ENCODE assay signal across 12 mouse cellular contexts in the genomic region with DNA sequence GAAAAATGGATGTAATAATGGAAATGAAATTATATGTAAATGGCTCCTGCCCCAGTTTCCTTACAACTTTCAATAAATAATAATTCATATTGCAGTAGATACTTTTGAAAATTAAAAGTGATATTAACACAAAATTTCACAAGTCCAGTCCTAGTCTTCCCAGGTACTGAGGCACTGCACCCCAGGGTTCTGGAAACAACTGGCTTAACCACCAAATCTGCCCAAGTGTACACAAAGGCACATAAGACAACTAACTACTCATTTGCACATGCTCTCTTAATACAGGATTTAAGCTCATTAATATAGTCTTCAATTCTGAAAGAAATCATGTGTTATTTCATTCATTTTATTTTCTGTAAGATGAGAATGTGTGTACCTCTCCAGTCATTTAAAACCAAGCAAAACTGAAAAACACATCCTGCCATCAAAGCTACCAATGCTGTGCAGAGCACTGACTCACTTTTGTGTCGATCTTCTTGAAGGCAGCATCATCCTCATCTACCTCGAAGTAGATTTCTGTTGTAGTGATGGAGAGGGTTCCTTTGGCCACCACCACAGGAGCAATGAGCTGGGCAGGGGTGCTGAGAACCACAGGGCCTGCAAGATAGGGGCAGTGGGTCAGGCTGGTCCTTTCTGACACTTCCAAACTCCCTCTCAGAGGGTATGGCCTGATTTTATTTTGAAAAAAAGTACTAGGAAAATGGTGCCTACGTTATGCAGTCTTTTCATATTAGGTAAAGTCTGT. TPM values are rescaled to one million over a fixed set of nuclear protein-coding genes. Genes with fewer than 3 reads are reported as not detected.
DNase-seq lines count a peak whose midpoint lies in the region; ATAC-seq and TF ChIP-seq lines count a peak whose summit lies in the region.
"Had no signal": no experiment of that assay in that cellular context is flagged by ENCODE, and none has a peak within 500 bp of the region (broad histone marks: within the 10 kb centered on the region; RNA-seq: fewer than 3 reads in every experiment).

No protein-coding gene starts in this region.

- peak; percentile 10 for DNase-seq in kidney, postnatal 0 days (ENCODE audit: low spot score)
- DNase-seq in kidney, postnatal 14 days, result no peak
- DNase-seq in embryo, embryonic 11 days, result peak; percentile 40
- DNase-seq in limb, embryonic 10.5 days (ENCODE audit: low spot score), result no peak
- DNase-seq in frontal cortex, adult 2 months (ENCODE audit: extremely low spot score in 1 of 2, low spot score in 1 of 2), result no peak
- DNase-seq in spleen, postnatal 10 days (ENCODE audit: low spot score in 2 of 2), result no peak
- DNase-seq in thymus, adult 2 months, result no peak
- DNase-seq: gastrocnemius, postnatal 25 days; right cerebral cortex, postnatal 4 days had no signal

- H3K4me1 ChIP-seq in kidney, postnatal 0 days (replicated peaks; ENCODE audit: insufficient read depth, low read length), result 0 out of 2 replicates have a peak, but pooled peaks cover 12% of the 10 kb centered on the region
- peaks cover 36% of the 10 kb centered on the region for H3K4me1 ChIP-seq in limb, embryonic 10.5 days
- H3K4me1 ChIP-seq in neural tube, embryonic 14.5 days (ENCODE audit: control insufficient read depth, insufficient read depth, low read length), result peaks cover 11% of the 10 kb centered on the region
- H3K4me1 ChIP-seq in thymus, adult 2 months (replicated peaks; ENCODE audit: control insufficient read depth, insufficient read depth, low read length), result peaks cover 8% of the 10 kb centered on the region; the same call in 1 of the 2 replicates

- H3K27ac ChIP-seq in kidney, postnatal 0 days, result no peak overlapping the region
- peak overlapping the region; percentile 96 for H3K27ac ChIP-seq in limb, embryonic 10.5 days
- peak overlapping the region; percentile 95 for H3K27ac ChIP-seq in neural tube, embryonic 14.5 days (ENCODE audit: low read depth, low read length)
- H3K27ac ChIP-seq in thymus, adult 2 months (ENCODE audit: control insufficient read depth, insufficient read depth, low read length), result no peak overlapping the region
- H3K27ac ChIP-seq: liver, embryonic 15.5 days had no signal

- no peak for TF ChIP-seq CTCF in kidney, postnatal 0 days (IDR thresholded peaks at IDR 0.05; ENCODE audit: low read depth)
- no peak for TF ChIP-seq CTCF in thymus, adult 2 months (IDR thresholded peaks at IDR 0.05; ENCODE audit: borderline replicate concordance, control insufficient read depth, extremely low read depth, insufficient read depth, low read length, poor library complexity)

- WGBS in kidney, postnatal 0 days, result 53% methylated on average over 3 of the region's 3 CpGs
- 9% methylated on average over 3 of the region's 3 CpGs for WGBS in limb, embryonic 10.5 days
- WGBS in neural tube, embryonic 14.5 days, result 23% methylated on average over 3 of the region's 3 CpGs
- WGBS in thymus, adult 2 months, result 79% methylated on average over 3 of the region's 3 CpGs

- no peak for TF ChIP-seq POLR2A in thymus, adult 2 months (IDR thresholded peaks at IDR 0.05; ENCODE audit: control insufficient read depth, extremely low read depth, insufficient read depth, low read length, poor library complexity)

- H3K4me2 ChIP-seq in kidney, postnatal 0 days (ENCODE audit: low read length), result no peak overlapping the region
- peak overlapping the region; percentile 59 for H3K4me2 ChIP-seq in neural tube, embryonic 14.5 days (ENCODE audit: low read depth, low read length)
- H3K4me2 ChIP-seq: liver, embryonic 15.5 days had no signal

- no peak overlapping the region for H3K9ac ChIP-seq in kidney, postnatal 0 days (ENCODE audit: low read depth, low read length)
- H3K9ac ChIP-seq in neural tube, embryonic 14.5 days (replicated peaks; ENCODE audit: low read depth, low read length), result peak overlapping the region; percentile 59
- H3K9ac ChIP-seq: liver, embryonic 15.5 days had no signal

- H3K9me3 ChIP-seq in kidney, postnatal 0 days (replicated peaks; ENCODE audit: low read length), result no peaks in the 10 kb centered on the region
- H3K9me3 ChIP-seq in limb, embryonic 10.5 days (replicated peaks), result no peaks in the 10 kb centered on the region
- H3K9me3 ChIP-seq in neural tube, embryonic 14.5 days (ENCODE audit: control insufficient read depth, low read length), result no peaks in the 10 kb centered on the region
- H3K9me3 ChIP-seq: liver, embryonic 15.5 days had no signal

- no peak for ATAC-seq in kidney, postnatal 0 days (replicated peaks; ENCODE audit: low FRiP score, low read depth)
- no peak for ATAC-seq in neural tube, embryonic 14.5 days (ENCODE audit: low read depth)
- ATAC-seq: activated CD4-positive, CD25-positive, alpha-beta regulatory T cell, adult 4 months had no signal

- no peak overlapping the region for H3K4me3 ChIP-seq in kidney, postnatal 0 days (replicated peaks; ENCODE audit: low read depth, low read length)
- peak overlapping the region; percentile 67 for H3K4me3 ChIP-seq in limb, embryonic 10.5 days
- peak overlapping the region; percentile 34 for H3K4me3 ChIP-seq in neural tube, embryonic 14.5 days (ENCODE audit: low read depth, low read length)
- no peak overlapping the region for H3K4me3 ChIP-seq in thymus, adult 2 months (ENCODE audit: control insufficient read depth, insufficient read depth, low read length)

- peaks cover 44% of the 10 kb centered on the region for H3K27me3 ChIP-seq in kidney, postnatal 0 days (ENCODE audit: insufficient read depth, low read length)
- H3K27me3 ChIP-seq in limb, embryonic 10.5 days (ENCODE audit: low read depth, poor library complexity, severe bottlenecking), result peaks cover 19% of the 10 kb centered on the region
- 0 out of 2 replicates have a peak, but pooled peaks cover 2% of the 10 kb centered on the region for H3K27me3 ChIP-seq in neural tube, embryonic 14.5 days (ENCODE audit: control insufficient read depth, insufficient read depth, low read length)
- H3K27me3 ChIP-seq in thymus, adult 2 months (ENCODE audit: control insufficient read depth, insufficient read depth, low read length), result peaks cover 29% of the 10 kb centered on the region

- H3K36me3 ChIP-seq in kidney, postnatal 0 days (ENCODE audit: insufficient read depth, low read length), result no peaks in the 10 kb centered on the region
- H3K36me3 ChIP-seq in limb, embryonic 10.5 days, result no peaks in the 10 kb centered on the region
- H3K36me3 ChIP-seq in neural tube, embryonic 14.5 days (ENCODE audit: control insufficient read depth, insufficient read depth, low read length), result no peaks in the 10 kb centered on the region
- no peaks in the 10 kb centered on the region for H3K36me3 ChIP-seq in thymus, adult 2 months (ENCODE audit: control insufficient read depth, insufficient read depth, low read length)
- H3K36me3 ChIP-seq: liver, embryonic 15.5 days had no signal

RNA-seq across cellular contexts. Expression of gene Mab21l1, which starts 3.8 kb away (rescaled TPM):
- 0.20 and 0.23 TPM in 2 replicates for polyA plus RNA-seq in kidney, postnatal 0 days (2015; fragmentation: Nextera tagmentation; extraction: Ambion mirVana)
- 34.9 and 67.2 TPM in 2 replicates for polyA plus RNA-seq in limb, embryonic 10.5 days (2016; fragmentation: Nextera tagmentation; extraction: Ambion mirVana)
- 99.9 and 112 TPM in 2 replicates for polyA plus RNA-seq in neural tube, embryonic 14.5 days (2014; fragmentation: Nextera tagmentation; extraction: Ambion mirVana)
- 0.63 and 1.00 TPM in 2 replicates for polyA plus RNA-seq in frontal cortex, adult 2 months (2012; rRNA removed)
- 0.06 TPM in 1 of 2 replicates, not detected in the other for polyA plus RNA-seq in thymus, adult 2 months (2012; rRNA removed)

Comparison
In these comparisons a context has a peak if more than half of its experiments do, and no peak if none do; other contexts are left out.
1. DNase-seq: peak in kidney, postnatal 0 days (single experiment) and embryo, embryonic 11 days (single experiment); none in kidney, postnatal 14 days (single experiment), limb, embryonic 10.5 days (single experiment), frontal cortex, adult 2 months (0 of 2), spleen, postnatal 10 days (0 of 2) and thymus, adult 2 months (single experiment).
2. H3K27ac ChIP-seq: peak in limb, embryonic 10.5 days (single experiment) and neural tube, embryonic 14.5 days (single experiment); none in kidney, postnatal 0 days (single experiment) and thymus, adult 2 months (single experiment).
3. H3K4me3 ChIP-seq: peak in limb, embryonic 10.5 days (single experiment) and neural tube, embryonic 14.5 days (single experiment); none in kidney, postnatal 0 days (single experiment) and thymus, adult 2 months (single experiment).
4. RNA of gene Mab21l1, which starts 3.8 kb away (polyA plus RNA-seq): 99.9 to 112 TPM in neural tube, embryonic 14.5 days and 34.9 to 67.2 TPM in limb, embryonic 10.5 days; 0.63 to 1.00 TPM in frontal cortex, adult 2 months, 0.20 to 0.23 TPM in kidney, postnatal 0 days and 0.06 TPM in thymus, adult 2 months; every median in the first group is over 10 times any median in the second.